Comparison of ENCODE assay signal across 14 mouse cellular contexts in genomic region chr11:115929031-115929430, GRCm38 (mm10). TPM values are rescaled to one million over a fixed set of nuclear protein-coding genes. Genes with fewer than 3 reads are reported as not detected.
"Had no signal": no experiment of that assay in that cellular context is flagged by ENCODE, and none has a peak within 500 bp of the region (broad histone marks: within the 10 kb centered on the region; RNA-seq: fewer than 3 reads in every experiment).

No protein-coding gene starts in this region.

- H3K4me3 ChIP-seq: kidney, embryonic 15.5 days; limb, embryonic 10.5 days; liver, embryonic 15.5 days; midbrain, embryonic 13.5 days; myocyte; neural tube, embryonic 13.5 days had no signal

- DNase-seq: kidney, adult 2 months; kidney, postnatal 14 days; layer of hippocampus, adult 9-11 months; layer of hippocampus, postnatal 36 days; lung, adult 2 months; retina, postnatal 1 day; thymus, postnatal 36 days had no signal

- H3K27ac ChIP-seq: kidney, embryonic 15.5 days; limb, embryonic 10.5 days; liver, embryonic 15.5 days; midbrain, embryonic 13.5 days; neural tube, embryonic 13.5 days had no signal

RNA-seq across cellular contexts. Expression of gene Smim6, which starts 17.2 kb away (rescaled TPM):
- total RNA-seq: layer of hippocampus, postnatal 36 days; left cerebral cortex, postnatal 10 days had no signal
